Mouse (Mus musculus): ENCODE results near the gene Plekha1. TPM values are rescaled to one million over a fixed set of nuclear protein-coding genes. Genes with fewer than 3 reads are reported as not detected.

Plekha1 gene
- total RNA-seq, 1 experiment, result 52.4 TPM

- Histone ChIP-seq H3K9me3 (ENCODE audit: control insufficient read depth, insufficient read depth, low read depth, low read length) (no peaks in the 10 kb centered on the region), H3K4me1 (ENCODE audit: control insufficient read depth in 2 of 2, insufficient read depth in 2 of 2, low read length in 2 of 2, poor library complexity in 1 of 2) (peaks cover 15 to 18% of the 10 kb centered on the region in 2 experiments), H3K36me3 (ENCODE audit: control insufficient read depth, insufficient read depth, low read length, poor library complexity, severe bottlenecking) (peaks cover 6% of the 10 kb centered on the region), H3K4me3 (ENCODE audit: insufficient read depth in 1 of 2, low read depth in 1 of 2, low read length in 2 of 2, poor library complexity in 1 of 2, severe bottlenecking in 1 of 2) (no peak overlapping the region), H3K9ac (ENCODE audit: insufficient read depth, low read depth, low read length, poor library complexity, severe bottlenecking) (no peak overlapping the region), H3K27ac (ENCODE audit: insufficient read depth, low read depth, low read length, poor library complexity, severe bottlenecking) (no peak overlapping the region)
- in situ Hi-C loops (cut with MboI; ENCODE audit: low sequenced_read_pairs in 2 of 2, unreplicated experiment in 2 of 2), result no loop called here
- TF ChIP-seq CHD2 (IDR thresholded peaks at IDR 0.05; ENCODE audit: low read depth, low read length), result no peak
- no peak for TF ChIP-seq ZNF384 (IDR thresholded peaks at IDR 0.05; ENCODE audit: low read depth, low read length)
- TF ChIP-seq HCFC1 (IDR thresholded peaks at IDR 0.05; ENCODE audit: borderline replicate concordance, insufficient read depth, low read length), result no peak
- TF ChIP-seq MAFK (IDR thresholded peaks at IDR 0.05; ENCODE audit: insufficient read depth, low read depth, low read length), result no peak
- no peak for TF ChIP-seq ZC3H11A (IDR thresholded peaks at IDR 0.05; ENCODE audit: borderline replicate concordance, low read depth, low read length)
- DNase-seq (ENCODE audit: low read depth, low spot score), result no peak
Observed at GRCm38 (mm10) chr7:130886246-130886645, 20.7 kb downstream of the Plekha1 start.

GRCm38 (mm10) chr7:130887946-130888345, 22.4 kb downstream of the Plekha1 start:
- TF ChIP-seq ZC3H11A (IDR thresholded peaks at IDR 0.05; ENCODE audit: borderline replicate concordance, low read depth, low read length), result no peak
- TF ChIP-seq HCFC1 (IDR thresholded peaks at IDR 0.05; ENCODE audit: borderline replicate concordance, insufficient read depth, low read length), result no peak
- no peak for TF ChIP-seq MAFK (IDR thresholded peaks at IDR 0.05; ENCODE audit: insufficient read depth, low read depth, low read length)
- TF ChIP-seq CHD2 (IDR thresholded peaks at IDR 0.05; ENCODE audit: low read depth, low read length), result no peak
- no peak for TF ChIP-seq ZNF384 (IDR thresholded peaks at IDR 0.05; ENCODE audit: low read depth, low read length)
- Histone ChIP-seq H3K4me3 (ENCODE audit: insufficient read depth in 1 of 2, low read depth in 1 of 2, low read length in 2 of 2, poor library complexity in 1 of 2, severe bottlenecking in 1 of 2) (no peak overlapping the region), H3K9me3 (ENCODE audit: control insufficient read depth, insufficient read depth, low read depth, low read length) (no peaks in the 10 kb centered on the region), H3K4me1 (ENCODE audit: control insufficient read depth in 2 of 2, insufficient read depth in 2 of 2, low read length in 2 of 2, poor library complexity in 1 of 2) (peaks cover 19 to 21% of the 10 kb centered on the region in 2 experiments), H3K9ac (ENCODE audit: insufficient read depth, low read depth, low read length, poor library complexity, severe bottlenecking) (no peak overlapping the region), H3K27ac (ENCODE audit: insufficient read depth, low read depth, low read length, poor library complexity, severe bottlenecking) (peak overlapping the region; percentile 69), H3K36me3 (ENCODE audit: control insufficient read depth, insufficient read depth, low read length, poor library complexity, severe bottlenecking) (peaks cover 11% of the 10 kb centered on the region)
- no peak for DNase-seq (ENCODE audit: low read depth, low spot score)
- in situ Hi-C loops (cut with MboI; ENCODE audit: low sequenced_read_pairs in 2 of 2, unreplicated experiment in 2 of 2), result no loop called here

- Histone ChIP-seq H3K4me1 (ENCODE audit: control insufficient read depth in 2 of 2, insufficient read depth in 2 of 2, low read length in 2 of 2, poor library complexity in 1 of 2) (peaks cover 19 to 20% of the 10 kb centered on the region in 2 experiments), H3K36me3 (ENCODE audit: control insufficient read depth, insufficient read depth, low read length, poor library complexity, severe bottlenecking) (peaks cover 15% of the 10 kb centered on the region; the same call in 1 of the 2 replicates), H3K9ac (ENCODE audit: insufficient read depth, low read depth, low read length, poor library complexity, severe bottlenecking) (no peak overlapping the region), H3K27ac (ENCODE audit: insufficient read depth, low read depth, low read length, poor library complexity, severe bottlenecking) (peak overlapping the region; percentile 80; the same call in 1 of the 2 replicates), H3K4me3 (ENCODE audit: insufficient read depth in 1 of 2, low read depth in 1 of 2, low read length in 2 of 2, poor library complexity in 1 of 2, severe bottlenecking in 1 of 2) (no peak overlapping the region), H3K9me3 (ENCODE audit: control insufficient read depth, insufficient read depth, low read depth, low read length) (no peaks in the 10 kb centered on the region)
- no peak for DNase-seq (ENCODE audit: low read depth, low spot score)
- no peak for TF ChIP-seq MAFK (IDR thresholded peaks at IDR 0.05; ENCODE audit: insufficient read depth, low read depth, low read length)
- TF ChIP-seq CHD2 (IDR thresholded peaks at IDR 0.05; ENCODE audit: low read depth, low read length), result no peak
- TF ChIP-seq ZC3H11A (IDR thresholded peaks at IDR 0.05; ENCODE audit: borderline replicate concordance, low read depth, low read length), result no peak
- no peak for TF ChIP-seq ZNF384 (IDR thresholded peaks at IDR 0.05; ENCODE audit: low read depth, low read length)
- no peak for TF ChIP-seq HCFC1 (IDR thresholded peaks at IDR 0.05; ENCODE audit: borderline replicate concordance, insufficient read depth, low read length)
- in situ Hi-C loops (cut with MboI; ENCODE audit: low sequenced_read_pairs in 2 of 2, unreplicated experiment in 2 of 2), result no loop called here
Observed at GRCm38 (mm10) chr7:130890871-130891270, 25.3 kb downstream of the Plekha1 start.

- TF ChIP-seq HCFC1 (IDR thresholded peaks at IDR 0.05; ENCODE audit: borderline replicate concordance, insufficient read depth, low read length) (no peak), ZC3H11A (IDR thresholded peaks at IDR 0.05; ENCODE audit: borderline replicate concordance, low read depth, low read length) (no peak), ZNF384 (IDR thresholded peaks at IDR 0.05; ENCODE audit: low read depth, low read length) (no peak), CHD2 (IDR thresholded peaks at IDR 0.05; ENCODE audit: low read depth, low read length) (no peak), MAFK (IDR thresholded peaks at IDR 0.05; ENCODE audit: insufficient read depth, low read depth, low read length) (no peak)
- Histone ChIP-seq H3K36me3 (ENCODE audit: control insufficient read depth, insufficient read depth, low read length, poor library complexity, severe bottlenecking) (peaks cover 14% of the 10 kb centered on the region; the same call in 1 of the 2 replicates), H3K9me3 (ENCODE audit: control insufficient read depth, insufficient read depth, low read depth, low read length) (no peaks in the 10 kb centered on the region), H3K9ac (ENCODE audit: insufficient read depth, low read depth, low read length, poor library complexity, severe bottlenecking) (no peak overlapping the region), H3K27ac (ENCODE audit: insufficient read depth, low read depth, low read length, poor library complexity, severe bottlenecking) (peak overlapping the region; percentile 18; the same call in 1 of the 2 replicates), H3K4me1 (ENCODE audit: control insufficient read depth in 2 of 2, insufficient read depth in 2 of 2, low read length in 2 of 2, poor library complexity in 1 of 2) (peaks cover 7 to 12% of the 10 kb centered on the region in 2 experiments), H3K4me3 (ENCODE audit: insufficient read depth in 1 of 2, low read depth in 1 of 2, low read length in 2 of 2, poor library complexity in 1 of 2, severe bottlenecking in 1 of 2) (no peak overlapping the region)
- in situ Hi-C loops (cut with MboI; ENCODE audit: low sequenced_read_pairs in 2 of 2, unreplicated experiment in 2 of 2), result no loop called here
- no peak for DNase-seq (ENCODE audit: low read depth, low spot score)
Observed at GRCm38 (mm10) chr7:130892973-130893372, 27.4 kb downstream of the Plekha1 start.

Data from ES-E14 (cell line).